Mouse (Mus musculus) G1E (cell line): Measurements from ENCODE around the gene Mycbpap.

Source experiments
- CTCF ChIP-seq: IDR thresholded peaks from 2 replicates; pipeline ENCODE4 v1.5.1; 2012; ENCODE audit warnings: low read depth, low read length, inconsistent platforms, mixed read lengths
- GATA1 ChIP-seq: IDR thresholded peaks from 2 replicates; pipeline ENCODE4 v1.6.1; 2012; ENCODE audit warnings: borderline replicate concordance, low read length, inconsistent platforms, mixed read lengths
- POLR2AphosphoS5 ChIP-seq: IDR thresholded peaks from 2 replicates; pipeline ENCODE4 v1.6.1; 2012; ENCODE audit warnings: low read depth, low read length, inconsistent platforms; ENCODE audit not compliant: insufficient replicate concordance
- TAL1 ChIP-seq: conservative IDR thresholded peaks from 2 replicates; pipeline ENCODE4 v1.6.1; 2012; ENCODE audit warnings: low read depth, low read length, inconsistent platforms, mixed read lengths

DNA sequence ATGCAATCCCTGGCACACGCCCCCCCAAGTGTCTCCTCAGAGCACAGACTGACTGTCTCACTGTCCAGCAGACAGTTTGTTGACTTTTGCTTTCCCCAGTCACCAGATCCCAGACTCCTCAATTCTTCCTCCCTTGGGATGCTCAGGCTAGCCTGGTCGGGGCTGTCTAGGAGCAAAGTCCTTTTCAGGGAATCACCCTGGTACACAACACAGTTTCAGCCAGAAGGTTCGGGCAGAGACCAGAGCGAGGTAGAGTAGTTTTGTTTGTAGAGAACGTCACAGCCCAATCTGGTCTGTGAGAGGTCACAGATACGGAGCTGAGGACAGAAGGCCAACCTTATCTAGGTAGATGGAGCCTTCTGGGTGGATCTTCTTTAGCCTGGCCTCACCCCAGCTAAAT is 45.0 kb upstream of the Mycbpap start:
- no peak for TF ChIP-seq CTCF
- TF ChIP-seq GATA1, result no peak
- no peak for TF ChIP-seq TAL1
- TF ChIP-seq POLR2AphosphoS5, result no peak
